Mouse (Mus musculus) lung, postnatal 0 days (tissue): ENCODE results near the gene Eif1ax. TPM values are rescaled to one million over a fixed set of nuclear protein-coding genes. Genes with fewer than 3 reads are reported as not detected.
"Not testable (repeated sequence)": the region's sequence is repeated elsewhere in the genome, so short reads cannot be mapped to it uniquely, and the experiment has no call there.

Source experiments
- ATAC-seq: fragments of 200-750 bp; cut with Nextera tagmentation; 2 replicates; pipeline ENCODE4 v1.8.0; 2017; ENCODE audit warnings: moderate library complexity
- DNase-seq: peaks from one replicate; pipeline ENCODE4 v3.0.0-alpha.2; 2016; ENCODE audit warnings: low spot score
- H3K27ac ChIP-seq: fragments of 300-500 bp; sonication (generic); 2 replicates; pipeline ENCODE4 v1.5.1; 2014; ENCODE audit warnings: antibody characterized with exemption, mild to moderate bottlenecking, low read length, mixed read lengths
- H3K27me3 ChIP-seq: fragments of 300-500 bp; sonication (generic); replicated peaks from 2 replicates; pipeline ENCODE4 v1.6.1; 2014; ENCODE audit warnings: low read length, mixed read lengths; ENCODE audit not compliant: insufficient read depth
- H3K36me3 ChIP-seq: fragments of 300-500 bp; sonication (generic); 2 replicates; pipeline ENCODE4 v1.6.1; 2014; ENCODE audit warnings: low read length, mixed read lengths; ENCODE audit not compliant: insufficient read depth
- H3K4me1 ChIP-seq: fragments of 300-500 bp; sonication (generic); 2 replicates; pipeline ENCODE4 v1.6.1; 2014; ENCODE audit warnings: antibody characterized with exemption, low read depth, low read length, mixed read lengths; ENCODE audit not compliant: insufficient read depth
- H3K4me2 ChIP-seq: fragments of 300-500 bp; sonication (generic); replicated peaks from 2 replicates; pipeline ENCODE4 v1.6.1; 2014; ENCODE audit warnings: low read depth, mild to moderate bottlenecking, low read length, moderate library complexity, mixed read lengths
- H3K4me3 ChIP-seq: fragments of 300-500 bp; sonication (generic); 2 replicates; pipeline ENCODE4 v1.5.1; 2014; ENCODE audit warnings: low read depth, low read length
- H3K9ac ChIP-seq: fragments of 300-500 bp; sonication (generic); replicated peaks from 2 replicates; pipeline ENCODE4 v1.6.1; 2014; ENCODE audit warnings: low read depth, mild to moderate bottlenecking
- H3K9me3 ChIP-seq: fragments of 300-500 bp; sonication (generic); 2 replicates; pipeline ENCODE4 v1.6.1; 2016; ENCODE audit warnings: low read length, mixed read lengths
- CTCF ChIP-seq: IDR thresholded peaks from 2 replicates; pipeline ENCODE4 v1.5.1; 2016; ENCODE audit warnings: antibody characterized with exemption, mild to moderate bottlenecking
- EP300 ChIP-seq: IDR thresholded peaks from 2 replicates; pipeline ENCODE4 v1.6.1; 2016; ENCODE audit warnings: antibody characterized with exemption, mild to moderate bottlenecking, control low read depth
- WGBS: fragments of 180-500 bp; shearing (Covaris S2); extraction: QIAGEN DNeasy Blood & Tissue Kit; methylation state at CpG from one replicate; pipeline ENCODE4 v1.1.7; 2014; 5-methylcytosine and 5-hydroxymethylcytosine counted together
- polyA plus RNA-seq: library from polyadenylated mRNA; unstranded; fragments of >200 nt; fragmentation: Nextera tagmentation; extraction: Ambion mirVana; gene quantifications from 2 replicates; pipeline ENCODE4 v1.2.1, GENCODE M21; 2015

Gene Eif1ax
- polyA plus RNA-seq, 1 experiment from 2014 or later, result 68.4 TPM

GRCm38 (mm10) chrX:159391239-159391638, 19.3 kb downstream of the Eif1ax start:
- no peak overlapping the region for H3K4me2 ChIP-seq
- no peak overlapping the region for H3K27ac ChIP-seq
- no peaks in the 10 kb centered on the region for H3K27me3 ChIP-seq
- ATAC-seq, result no peak
- H3K36me3 ChIP-seq, result no peaks in the 10 kb centered on the region
- no peaks in the 10 kb centered on the region for H3K4me1 ChIP-seq
- DNase-seq, result no peak
- no peak overlapping the region for H3K4me3 ChIP-seq
- no peak for TF ChIP-seq CTCF
- no peak for TF ChIP-seq EP300
- WGBS, result 53% methylated on average over 3 of the region's 3 CpGs
- no peaks in the 10 kb centered on the region for H3K9me3 ChIP-seq
- no peak overlapping the region for H3K9ac ChIP-seq

DNA sequence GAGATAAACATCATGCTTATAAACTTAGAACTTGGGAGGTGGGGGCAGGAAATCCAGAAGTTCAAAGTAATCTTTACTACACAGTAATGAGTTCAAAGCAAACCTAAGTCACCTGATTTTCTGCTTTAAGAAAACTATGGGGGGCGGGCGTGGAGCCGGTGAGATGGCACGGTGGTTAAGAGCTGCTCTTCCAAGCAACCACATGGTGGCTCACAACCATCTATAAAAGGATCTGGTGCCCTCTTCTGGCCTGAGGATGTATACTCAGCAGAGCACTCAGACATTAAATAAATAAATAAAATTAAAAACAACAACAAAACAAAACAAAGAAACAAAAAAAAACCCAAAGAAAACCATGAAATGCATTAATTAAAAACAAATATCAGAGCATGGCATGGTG, 37.3 kb downstream of the Eif1ax start:
- ATAC-seq, result no peak
- H3K4me3 ChIP-seq, result no peak overlapping the region
- H3K4me2 ChIP-seq, result no peak overlapping the region
- H3K27ac ChIP-seq, result no peak overlapping the region
- peak; percentile 61 for TF ChIP-seq CTCF
- TF ChIP-seq EP300, result no peak
- H3K36me3 ChIP-seq, result no peaks in the 10 kb centered on the region
- no peaks in the 10 kb centered on the region for H3K4me1 ChIP-seq
- no peaks in the 10 kb centered on the region for H3K27me3 ChIP-seq
- H3K9me3 ChIP-seq, result no peaks in the 10 kb centered on the region
- H3K9ac ChIP-seq, result no peak overlapping the region
- DNase-seq, result peak; percentile 30
- 19% methylated on average over 4 of the region's 4 CpGs for WGBS

DNA sequence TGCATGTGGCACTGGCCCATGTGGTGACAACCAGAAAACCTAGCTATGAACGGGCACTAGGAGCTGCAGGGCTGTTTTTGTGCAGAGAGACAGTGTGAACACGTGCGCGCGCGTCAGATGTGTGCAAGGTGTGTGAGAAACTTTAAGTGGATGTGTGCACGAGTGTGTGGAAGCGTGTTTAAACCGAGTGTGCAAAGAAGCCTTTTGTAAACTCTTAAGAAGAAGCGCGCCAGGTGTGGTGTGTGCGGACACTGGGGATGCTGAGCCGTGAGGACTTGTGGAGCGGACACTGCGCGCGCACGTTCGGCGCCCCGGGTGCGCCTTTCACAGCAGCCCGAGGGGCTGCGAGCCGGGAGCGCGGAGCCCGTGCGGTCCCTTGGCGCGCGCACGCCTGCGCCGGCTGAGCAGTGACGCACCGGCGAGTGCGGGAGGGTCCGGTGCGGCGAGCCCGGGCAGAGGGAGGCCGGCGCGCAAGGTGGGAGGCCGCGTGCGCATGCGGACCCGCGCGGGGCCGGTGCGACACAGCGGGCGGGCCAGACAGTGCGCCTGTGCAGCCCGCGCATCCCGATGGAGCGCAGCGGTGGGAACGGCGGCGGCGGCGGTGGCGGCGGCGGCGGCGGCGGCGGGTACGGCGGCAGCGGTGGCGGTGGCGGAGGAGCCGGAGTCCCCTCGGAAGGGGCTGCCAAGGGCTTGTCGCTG, 42.3 kb downstream of the Eif1ax start, which contains the start of gene Map7d2:
Map7d2 (plus strand) TSS at position 443 of the 699 bp plus-strand sequence.
- peak within 1 kb of the TSS; percentile 44 for H3K4me3 ChIP-seq
- no peak within 1 kb of the TSS for H3K27ac ChIP-seq
- no peak for TF ChIP-seq CTCF
- TF ChIP-seq EP300, result no peak
- no peaks in the 10 kb centered on the region; the same call in 1 of the 2 replicates for H3K27me3 ChIP-seq
- H3K9me3 ChIP-seq, result no peaks in the 10 kb centered on the region
- H3K9ac ChIP-seq, result no peak within 1 kb of the TSS
- H3K4me1 ChIP-seq, result no peaks in the 10 kb centered on the region
- peak within 1 kb of the TSS; percentile 75 for H3K4me2 ChIP-seq
- ATAC-seq (0 out of 2 replicates have a peak, but pooled peaks have one; percentile 21), DNase-seq (no peak)
- no peaks in the 10 kb centered on the region for H3K36me3 ChIP-seq
- 12% methylated on average over 35 of the region's 83 CpGs for WGBS

DNA sequence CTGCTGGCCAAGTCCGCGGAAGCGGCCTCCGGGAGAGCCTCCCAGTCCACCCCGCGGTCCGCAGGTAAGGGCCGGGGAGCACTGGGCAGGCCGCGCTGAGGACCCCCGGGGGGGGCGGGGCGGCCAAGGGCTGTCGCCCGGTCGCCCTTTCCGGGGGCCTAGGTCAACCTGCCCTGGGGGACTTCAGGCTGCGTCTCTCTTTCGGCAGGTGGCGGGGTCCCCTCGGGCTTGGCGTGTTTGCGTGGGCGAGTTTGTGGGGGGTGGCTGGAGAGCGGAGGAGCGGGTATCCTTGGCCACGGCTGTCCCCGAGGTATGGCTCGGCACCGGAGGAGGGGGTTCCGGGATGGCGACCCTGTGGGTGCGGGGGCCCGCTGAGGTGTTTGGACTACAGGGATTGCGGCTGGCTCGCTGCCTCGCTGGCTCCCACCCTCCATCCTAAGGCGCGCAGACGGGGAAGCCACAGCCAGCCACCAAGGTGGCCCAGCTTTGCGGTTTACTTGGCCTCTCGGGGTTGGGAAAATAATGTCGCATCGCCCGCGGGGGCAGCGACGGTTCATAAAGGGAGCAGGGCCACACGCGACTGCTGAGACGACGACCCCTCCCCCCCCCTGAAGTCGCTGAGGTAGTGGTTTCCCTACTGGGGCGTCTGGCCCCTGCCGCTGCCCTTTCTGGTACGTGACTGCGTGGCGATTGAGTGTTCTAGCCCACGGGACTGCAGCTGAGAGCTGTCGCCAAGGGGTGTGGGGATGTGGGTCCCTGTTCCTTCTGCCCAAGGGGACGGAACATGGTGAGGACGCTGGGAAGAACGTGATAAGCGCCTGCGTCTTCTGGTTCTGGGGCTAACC, 43.1 kb downstream of the Eif1ax start:
- DNase-seq (no peak), ATAC-seq (no peak)
- Histone ChIP-seq H3K9me3 (no peaks in the 10 kb centered on the region), H3K4me3 (peak overlapping the region; percentile 44), H3K9ac (no peak overlapping the region), H3K27ac (no peak overlapping the region), H3K27me3 (no peaks in the 10 kb centered on the region; the same call in 1 of the 2 replicates), H3K36me3 (no peaks in the 10 kb centered on the region), H3K4me2 (peak overlapping the region; percentile 75), H3K4me1 (no peaks in the 10 kb centered on the region)
- WGBS, result 16% methylated on average over 35 of the region's 65 CpGs
- TF ChIP-seq CTCF (no peak), EP300 (no peak)

GRCm38 (mm10) chrX:159430507-159430906, 58.5 kb downstream of the Eif1ax start:
- not testable (repeated sequence) for ATAC-seq, DNase-seq, H3K9ac ChIP-seq

More at GRCm38 (mm10) chrX:159430507-159430906, 58.5 kb downstream of the Eif1ax start:
- H3K27ac ChIP-seq, H3K36me3 ChIP-seq, H3K4me2 ChIP-seq, H3K4me1 ChIP-seq, H3K27me3 ChIP-seq, H3K9me3 ChIP-seq, H3K4me3 ChIP-seq: not testable (repeated sequence)
- 91% methylated on average over 3 of the region's 3 CpGs for WGBS

Other genes starting within 250 kb of the Eif1ax start
- 6.6 and 6.8 TPM in 2 replicates for gene Rps6ka3, start 161.9 kb upstream of the Eif1ax start, polyA plus RNA-seq
- gene Map7d2, start 42.4 kb downstream of the Eif1ax start, polyA plus RNA-seq, result 0.32 and 0.66 TPM in 2 replicates
- gene Bclaf3, start 154.5 kb downstream of the Eif1ax start, polyA plus RNA-seq, result 11.7 and 12.6 TPM in 2 replicates